Mouse (Mus musculus) layer of hippocampus, adult 11-12 months (tissue): ENCODE results near the gene Znrd1.

Experiments used
- DNase-seq: peaks from one replicate; pipeline ENCODE4 v3.0.0; 2022; ENCODE audit warnings: low spot score

Gene Znrd1

GRCm38 (mm10) chr17:36970316-36970890 is 12.0 kb upstream of the Znrd1 start:
- no peak for DNase-seq

DNA sequence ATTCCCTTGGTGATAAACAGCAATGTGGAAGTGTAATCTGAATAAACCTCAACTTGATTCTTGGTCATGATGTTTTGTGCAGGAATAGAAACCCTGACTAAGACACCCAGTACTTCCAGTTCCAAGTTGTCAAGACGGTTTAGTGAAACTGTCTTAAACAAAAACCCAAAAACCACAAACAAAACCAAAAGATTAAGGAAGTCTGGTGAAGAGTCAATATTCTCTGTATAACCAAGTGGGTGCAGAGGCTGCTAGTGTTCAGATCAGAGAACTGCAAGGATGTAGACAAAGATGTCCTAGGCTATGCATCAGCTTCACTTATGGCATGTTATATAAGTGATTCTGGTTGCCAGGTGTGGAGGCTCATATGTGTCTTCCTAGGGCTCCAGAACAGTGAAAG is 8.5 kb upstream of the Znrd1 start:
- no peak for DNase-seq

- no peak for DNase-seq
These were observed 2.8 kb upstream of the Znrd1 start for GRCm38 (mm10) chr17:36961125-36961524.

DNA sequence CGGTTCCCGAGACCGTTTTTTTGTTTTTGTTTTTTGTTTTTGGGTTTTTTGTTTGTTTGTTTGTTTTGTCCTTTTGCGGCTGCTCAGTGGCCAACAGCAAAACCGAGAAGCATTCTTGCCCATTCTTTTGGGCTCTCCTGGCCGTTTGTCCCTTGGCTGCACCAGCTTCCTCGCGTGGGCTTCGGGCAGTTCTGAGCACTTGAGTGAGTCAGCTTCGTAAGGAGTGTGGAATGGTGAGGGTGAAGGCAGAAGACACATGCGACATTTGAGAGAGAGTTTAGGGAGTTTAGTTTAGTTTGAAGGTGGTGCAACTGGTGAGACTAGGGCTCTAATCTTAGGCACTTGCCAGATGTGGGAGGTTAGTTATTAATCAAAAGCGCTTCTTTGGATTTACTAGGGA is 525 bp upstream of the Znrd1 start:
- DNase-seq: no peak

GRCm38 (mm10) chr17:36953062-36953461 is 5.3 kb downstream of the Znrd1 start:
- DNase-seq: no peak

- no peak for DNase-seq
These were observed 5.7 kb downstream of the Znrd1 start for GRCm38 (mm10) chr17:36952631-36953030.

DNA sequence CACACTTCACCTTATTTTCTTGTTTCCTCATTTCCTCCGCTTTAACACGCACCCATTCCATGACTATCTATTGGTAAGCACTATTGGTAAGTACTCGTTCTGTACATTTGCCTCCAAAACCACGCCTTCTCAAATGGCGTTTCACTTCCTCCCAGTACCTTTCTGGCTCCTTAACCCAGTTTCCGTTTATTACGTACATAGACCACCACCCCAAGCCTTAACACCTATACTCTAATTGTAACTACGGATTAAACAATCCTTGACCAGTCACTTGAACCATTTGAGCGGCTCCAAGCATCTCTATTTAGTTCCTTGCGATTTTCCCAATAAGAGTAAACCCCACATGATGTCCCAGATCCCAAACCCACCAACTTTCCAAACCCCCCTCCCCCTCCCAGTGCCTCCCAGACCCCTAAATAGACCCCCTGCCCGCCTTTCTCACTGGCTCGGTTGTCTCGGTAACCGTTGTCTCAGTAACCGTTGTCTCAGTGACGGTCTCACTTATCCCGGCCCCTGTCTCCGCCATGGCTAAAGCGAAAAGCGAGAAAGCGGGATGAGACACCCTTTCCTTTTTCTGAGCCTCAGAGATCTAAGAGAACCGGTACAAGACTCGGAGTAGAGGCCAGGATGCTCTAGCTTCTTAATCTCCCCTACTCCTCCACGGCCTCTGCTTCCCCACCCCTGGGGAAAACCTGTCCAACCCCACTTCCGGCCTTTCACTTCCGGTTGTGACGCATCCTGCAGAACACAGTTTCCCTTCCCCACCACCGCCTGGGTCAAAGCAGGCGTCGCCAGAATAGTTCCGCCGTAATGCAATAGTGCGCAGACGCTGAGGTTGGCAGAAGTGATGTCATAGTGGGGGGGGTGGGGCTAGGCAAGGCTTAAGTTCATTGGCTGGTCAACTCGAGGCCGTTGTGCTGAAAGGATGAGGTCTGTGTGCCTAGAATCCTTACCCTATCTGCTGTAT is 7.1 kb downstream of the Znrd1 start, which contains the start of gene Ppp1r11:
Ppp1r11 (minus strand) TSS at position 761 of the 967 bp plus-strand sequence.
- peak; percentile 97 for DNase-seq

GRCm38 (mm10) chr17:36949265-36949664 is 9.1 kb downstream of the Znrd1 start:
- DNase-seq: no peak

GRCm38 (mm10) chr17:36948286-36948685 is 10.1 kb downstream of the Znrd1 start:
- DNase-seq: no peak

DNA sequence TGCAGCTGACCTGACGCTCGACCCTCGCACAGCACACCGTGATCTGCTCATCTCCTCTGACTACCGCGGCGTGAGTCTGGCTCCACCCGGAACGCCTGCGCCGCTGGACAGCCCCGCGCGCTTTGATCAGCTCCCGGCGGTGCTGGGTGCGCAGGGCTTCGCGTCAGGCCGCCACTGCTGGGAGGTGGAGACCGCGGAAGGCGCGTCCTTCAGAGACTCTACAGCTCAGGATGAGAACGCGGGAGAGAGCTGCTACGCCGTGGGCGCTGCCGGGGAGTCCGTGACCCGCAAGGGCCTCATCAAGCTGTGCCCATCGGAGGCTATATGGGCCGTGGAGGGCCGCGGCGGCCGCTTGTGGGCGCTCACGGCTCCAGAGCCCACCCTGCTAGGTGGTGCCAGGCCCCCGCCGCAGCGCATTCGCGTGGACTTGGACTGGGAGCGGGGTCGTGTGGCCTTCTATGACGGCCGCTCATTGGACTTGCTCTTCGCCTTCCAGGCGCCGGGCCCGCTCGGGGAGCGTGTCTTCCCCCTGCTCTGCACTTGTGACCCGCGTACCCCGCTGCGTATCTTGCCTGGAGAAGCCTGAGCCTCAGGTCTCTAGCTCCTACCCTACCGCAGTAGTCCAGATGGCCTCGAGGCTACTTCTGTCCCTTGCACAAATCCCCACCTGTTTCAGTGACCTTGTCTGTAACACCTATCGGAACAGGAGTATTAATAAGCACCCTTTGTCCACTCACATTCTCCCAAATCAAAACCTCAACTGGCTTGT is 11.1 kb downstream of the Znrd1 start:
- peak; percentile 56 for DNase-seq

GRCm38 (mm10) chr17:36944121-36944775 is 14.1 kb downstream of the Znrd1 start:
- no peak for DNase-seq

DNA sequence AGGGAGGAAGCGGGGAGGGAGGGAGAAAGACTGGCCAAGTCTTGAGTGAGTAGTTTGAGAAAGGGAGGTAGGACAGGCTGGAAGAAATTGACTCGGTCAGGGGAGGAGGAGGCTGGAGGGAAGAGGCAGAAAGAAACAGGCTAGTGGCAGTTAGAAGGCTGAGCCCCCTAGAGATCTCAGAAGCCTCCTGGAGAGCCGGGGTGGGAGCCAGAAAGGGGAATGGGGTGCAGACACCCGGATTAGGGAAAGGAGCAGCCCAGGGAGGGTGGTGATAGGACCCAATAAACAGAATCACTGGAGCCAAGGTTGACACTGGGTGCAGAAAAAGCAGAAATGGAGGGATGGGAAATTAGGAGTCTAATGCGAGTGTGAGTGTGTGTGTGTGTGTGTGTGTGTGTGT is 14.7 kb downstream of the Znrd1 start:
- DNase-seq: no peak

GRCm38 (mm10) chr17:36942791-36943471 is 15.4 kb downstream of the Znrd1 start, which contains the start of gene Rnf39:
TSS of gene Rnf39 (plus strand) at chr17:36942918.
- DNase-seq: peak; percentile 28

DNA sequence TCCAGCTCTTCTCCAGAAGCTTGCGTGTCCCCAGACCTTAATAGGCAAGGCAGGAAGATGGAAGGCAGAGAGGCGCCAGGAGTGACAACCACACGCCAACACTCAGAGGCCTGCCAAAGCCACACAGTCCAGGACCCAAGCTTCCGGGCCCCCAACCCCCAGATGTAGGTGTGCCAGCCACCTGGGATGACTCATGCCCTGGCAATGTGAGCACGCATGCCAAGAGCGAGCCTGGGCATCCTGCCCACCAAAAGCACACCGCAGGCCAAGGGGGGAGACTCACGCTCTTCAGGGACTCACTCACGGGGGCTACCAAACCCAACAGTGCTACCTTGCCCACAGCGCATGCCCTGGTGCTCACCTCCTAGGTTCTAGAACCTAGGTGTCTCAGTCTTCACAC is 16.0 kb downstream of the Znrd1 start:
- peak; percentile 40 for DNase-seq

DNA sequence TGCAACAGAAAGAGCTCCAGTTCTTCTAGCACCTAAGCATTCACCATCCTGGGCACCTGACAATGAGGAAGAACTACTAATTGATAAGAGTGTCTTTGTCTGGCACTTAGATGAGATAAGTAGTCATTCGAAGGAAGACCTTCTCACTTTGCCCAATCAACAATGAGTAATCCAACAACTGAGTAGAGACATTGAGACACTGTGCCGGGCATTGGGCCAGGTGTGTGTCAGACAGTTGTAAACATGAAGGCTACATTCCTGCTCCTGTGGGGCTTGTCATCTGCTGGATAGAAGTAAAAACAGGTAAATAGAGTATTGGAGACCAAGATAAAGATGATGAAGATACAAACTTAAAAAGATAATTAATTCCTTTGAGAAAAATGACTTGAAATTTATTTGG is 20.3 kb downstream of the Znrd1 start:
- no peak for DNase-seq

GRCm38 (mm10) chr17:36931806-36932205 is 26.6 kb downstream of the Znrd1 start:
- DNase-seq: no peak

DNA sequence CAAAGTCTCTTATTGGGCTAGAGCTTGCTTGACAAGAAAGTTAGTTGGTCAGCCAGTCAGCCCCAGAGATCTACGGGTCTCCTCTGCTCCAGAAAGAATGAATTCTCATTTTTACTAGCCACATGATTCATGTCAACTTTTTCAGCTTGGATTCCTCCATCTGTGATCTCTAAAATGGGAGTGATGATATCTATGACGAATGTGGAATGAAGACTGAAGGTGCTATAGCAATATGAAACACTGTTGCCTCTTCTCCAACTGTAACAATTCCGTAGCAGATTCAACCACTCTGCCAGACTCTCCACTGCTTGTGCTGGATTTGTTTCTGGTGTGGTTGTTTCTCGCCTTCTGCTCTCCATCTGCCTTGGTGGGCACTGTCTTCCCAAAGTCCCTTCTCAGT is 27.2 kb downstream of the Znrd1 start:
- DNase-seq: no peak

- no peak for DNase-seq
These were observed 28.1 kb downstream of the Znrd1 start for GRCm38 (mm10) chr17:36930233-36930632.

GRCm38 (mm10) chr17:36929236-36929932 is 29.0 kb downstream of the Znrd1 start:
- DNase-seq: no peak

GRCm38 (mm10) chr17:36927496-36928120 is 30.8 kb downstream of the Znrd1 start:
- no peak for DNase-seq
